In the genomic region with DNA sequence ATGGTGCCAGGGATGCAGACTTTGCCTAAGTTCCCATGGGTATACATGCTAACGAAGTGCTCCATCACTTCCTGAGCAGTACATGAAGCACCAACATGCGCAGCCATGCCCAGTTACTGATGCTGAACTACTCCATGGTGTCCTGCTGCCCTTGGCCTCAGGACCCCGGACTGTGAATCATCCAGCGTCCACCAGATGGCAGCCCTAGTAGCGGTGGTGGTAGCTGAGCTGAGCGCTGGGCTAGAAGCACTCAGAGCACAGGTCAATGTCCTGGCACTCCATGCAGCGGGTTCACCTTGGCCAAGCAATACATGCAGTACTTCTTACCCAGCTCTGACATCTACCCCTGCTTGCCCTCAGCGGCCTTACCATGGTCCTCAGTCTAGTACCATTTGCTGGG, we compare ENCODE assay signal across 9 mouse cellular contexts. TPM values are rescaled to one million over a fixed set of nuclear protein-coding genes. Genes with fewer than 3 reads are reported as not detected.
DNase-seq lines count a peak whose midpoint lies in the region; ATAC-seq lines count a peak whose summit lies in the region.
"Had no signal": no experiment of that assay in that cellular context is flagged by ENCODE, and none has a peak within 500 bp of the region (broad histone marks: within the 10 kb centered on the region; RNA-seq: fewer than 3 reads in every experiment).

No protein-coding gene starts in this region.

- no peak overlapping the region for H3K4me2 ChIP-seq in heart, embryonic 12.5 days
- no peak overlapping the region for H3K4me2 ChIP-seq in forebrain, embryonic 11.5 days (ENCODE audit: low read depth, low read length, severe bottlenecking)
- H3K4me2 ChIP-seq: liver, embryonic 15.5 days had no signal

- no peaks in the 10 kb centered on the region for H3K36me3 ChIP-seq in heart, embryonic 12.5 days
- no peaks in the 10 kb centered on the region for H3K36me3 ChIP-seq in forebrain, embryonic 11.5 days (ENCODE audit: control insufficient read depth, insufficient read depth, low read length)
- H3K36me3 ChIP-seq: liver, embryonic 15.5 days had no signal

- H3K27ac ChIP-seq in heart, embryonic 12.5 days (ENCODE audit: poor library complexity, severe bottlenecking): no peak overlapping the region
- H3K27ac ChIP-seq in forebrain, embryonic 11.5 days (ENCODE audit: low read depth, low read length): no peak overlapping the region
- H3K27ac ChIP-seq: liver, embryonic 15.5 days had no signal

- no peak overlapping the region for H3K4me3 ChIP-seq in heart, embryonic 12.5 days
- H3K4me3 ChIP-seq in forebrain, embryonic 11.5 days (ENCODE audit: low read depth, low read length): no peak overlapping the region
- H3K4me3 ChIP-seq: liver, embryonic 15.5 days had no signal

- intact Hi-C loops in heart, postnatal 10 days (cut with DNase I): no loop called here

- H3K4me1 ChIP-seq in heart, embryonic 12.5 days (replicated peaks): no peaks in the 10 kb centered on the region
- no peaks in the 10 kb centered on the region for H3K4me1 ChIP-seq in forebrain, embryonic 11.5 days (replicated peaks; ENCODE audit: control insufficient read depth, insufficient read depth, low read length)
- H3K4me1 ChIP-seq: liver, embryonic 15.5 days had no signal

- H3K27me3 ChIP-seq in heart, embryonic 12.5 days (replicated peaks): no peaks in the 10 kb centered on the region
- no peaks in the 10 kb centered on the region for H3K27me3 ChIP-seq in forebrain, embryonic 11.5 days (ENCODE audit: control insufficient read depth, insufficient read depth, low read length)
- H3K27me3 ChIP-seq: liver, embryonic 15.5 days had no signal

- ATAC-seq in heart, embryonic 12.5 days (ENCODE audit: insufficient number of reproducible peaks, low FRiP score): no peak
- ATAC-seq in forebrain, embryonic 11.5 days (replicated peaks; ENCODE audit: low FRiP score): no peak

- no peaks in the 10 kb centered on the region for H3K9me3 ChIP-seq in heart, embryonic 12.5 days (replicated peaks)
- H3K9me3 ChIP-seq in forebrain, embryonic 11.5 days (ENCODE audit: control insufficient read depth, low read length): no peaks in the 10 kb centered on the region
- H3K9me3 ChIP-seq: liver, embryonic 15.5 days had no signal

- H3K9ac ChIP-seq in heart, embryonic 12.5 days: no peak overlapping the region
- H3K9ac ChIP-seq in forebrain, embryonic 11.5 days (ENCODE audit: low read length): no peak overlapping the region
- H3K9ac ChIP-seq: liver, embryonic 15.5 days had no signal

- peak; percentile 7 to 24 for DNase-seq in heart, postnatal 10 days
- peak; percentile 1 for DNase-seq in 416B (ENCODE audit: low read depth)
- peak; percentile 10 for DNase-seq in adrenal gland, adult 2 months
- DNase-seq in kidney, postnatal 4 days: peak; percentile 57 to 59
- DNase-seq in spleen, postnatal 4 days (ENCODE audit: low spot score in 2 of 2): no peak
- no peak for DNase-seq in neural tube, embryonic 10.5 days (ENCODE audit: extremely low spot score, low spot score)
- no peak for DNase-seq in forebrain, embryonic 11.5 days (ENCODE audit: low spot score)

- 53% methylated on average over 8 of the region's 8 CpGs for WGBS in heart, embryonic 12.5 days
- WGBS in forebrain, embryonic 11.5 days: 66% methylated on average over 8 of the region's 8 CpGs

RNA-seq across cellular contexts. Expression of gene Syn3, which starts 57.1 kb away (rescaled TPM):
- under 1 TPM; 0.62 to 0.79 TPM for total RNA-seq in heart, postnatal 10 days (2021)
- polyA plus RNA-seq in heart, embryonic 12.5 days (2016; fragmentation: Nextera tagmentation; extraction: Ambion mirVana): 1.5 TPM in 2 replicates
- total RNA-seq in adrenal gland, adult 2 months (2021): 1 to 10 TPM; 2.7 to 3.6 TPM
- polyA plus RNA-seq in adrenal gland, adult 2 months (2012; rRNA removed): 1.1 and 1.3 TPM in 2 replicates
- 6.9 and 7.1 TPM in 2 replicates for polyA plus RNA-seq in forebrain, embryonic 11.5 days (2014; fragmentation: Nextera tagmentation; extraction: Ambion mirVana)

Comparison
In these comparisons a context has a peak if more than half of its experiments do, and no peak if none do; other contexts are left out.
1. DNase-seq: peak in heart, postnatal 10 days (2 of 2), 416B (single experiment), adrenal gland, adult 2 months (single experiment) and kidney, postnatal 4 days (2 of 2); none in spleen, postnatal 4 days (0 of 2), neural tube, embryonic 10.5 days (single experiment) and forebrain, embryonic 11.5 days (single experiment).